Mouse (Mus musculus) midbrain, embryonic 11.5 days (tissue): ENCODE data around the gene F2. TPM values are rescaled to one million over a fixed set of nuclear protein-coding genes. Genes with fewer than 3 reads are reported as not detected.

Experiments
- ATAC-seq: fragments of 200-750 bp; cut with Nextera tagmentation; 2 replicates; pipeline ENCODE4 v1.8.0; 2017; ENCODE audit warnings: moderate TSS enrichment, moderate library complexity; ENCODE audit not compliant: low FRiP score
- DNase-seq: peaks from one replicate; pipeline ENCODE4 v3.0.0; 2015; ENCODE audit warnings: low spot score; ENCODE audit errors: missing footprints
- H3K27ac ChIP-seq: fragments of 300-500 bp; sonication (generic); 2 replicates; pipeline ENCODE4 v1.5.1; 2014; ENCODE audit warnings: low read depth, low read length
- H3K27me3 ChIP-seq: fragments of 300-500 bp; sonication (generic); 2 replicates; pipeline ENCODE4 v1.6.1; 2014; ENCODE audit warnings: mild to moderate bottlenecking, low read length, moderate library complexity, mixed read lengths; ENCODE audit not compliant: control insufficient read depth, insufficient read depth
- H3K36me3 ChIP-seq: fragments of 300-500 bp; sonication (generic); 2 replicates; pipeline ENCODE4 v1.6.1; 2014; ENCODE audit warnings: mild to moderate bottlenecking, low read length, moderate library complexity, mixed read lengths; ENCODE audit not compliant: control insufficient read depth, insufficient read depth
- H3K4me1 ChIP-seq: fragments of 300-500 bp; sonication (generic); 2 replicates; pipeline ENCODE4 v1.6.1; 2014; ENCODE audit warnings: low read length; ENCODE audit not compliant: control insufficient read depth, insufficient read depth
- H3K4me2 ChIP-seq: fragments of 300-500 bp; sonication (generic); 2 replicates; pipeline ENCODE4 v1.6.1; 2014; ENCODE audit warnings: mild to moderate bottlenecking, moderate library complexity
- H3K4me3 ChIP-seq: fragments of 300-500 bp; sonication (generic); 2 replicates; pipeline ENCODE4 v1.5.1; 2014; ENCODE audit warnings: low read depth, low read length
- H3K9ac ChIP-seq: fragments of 300-500 bp; sonication (generic); 2 replicates; pipeline ENCODE4 v1.6.1; 2014; ENCODE audit warnings: low read length
- H3K9me3 ChIP-seq: fragments of 300-500 bp; sonication (generic); 2 replicates; pipeline ENCODE4 v1.6.1; 2016; ENCODE audit warnings: low read length; ENCODE audit not compliant: control insufficient read depth
- WGBS: fragments of 180-500 bp; shearing (Covaris S2); extraction: QIAGEN DNeasy Blood & Tissue Kit; methylation state at CpG from one replicate; pipeline ENCODE4 v1.1.7; 2014; 5-methylcytosine and 5-hydroxymethylcytosine counted together
- polyA plus RNA-seq: library from polyadenylated mRNA; unstranded; fragments of >200 nt; fragmentation: Nextera tagmentation; extraction: Ambion mirVana; gene quantifications from 2 replicates; pipeline ENCODE4 v1.2.1, GENCODE M21; 2014

The F2 gene
- polyA plus RNA-seq, 1 experiment from 2014 or later, result 0.07 TPM

- Histone ChIP-seq H3K27me3 (no peaks in the 10 kb centered on the region), H3K4me2 (no peak overlapping the region), H3K9me3 (no peaks in the 10 kb centered on the region), H3K4me1 (no peaks in the 10 kb centered on the region), H3K36me3 (no peaks in the 10 kb centered on the region), H3K4me3 (no peak overlapping the region), H3K9ac (no peak overlapping the region), H3K27ac (no peak overlapping the region)
- DNase-seq (peak; percentile 19), ATAC-seq (no peak)
- 82% methylated on average over 6 of the region's 6 CpGs for WGBS
Observed at GRCm38 (mm10) chr2:91638931-91639330, 2.7 kb upstream of the F2 start.

DNA sequence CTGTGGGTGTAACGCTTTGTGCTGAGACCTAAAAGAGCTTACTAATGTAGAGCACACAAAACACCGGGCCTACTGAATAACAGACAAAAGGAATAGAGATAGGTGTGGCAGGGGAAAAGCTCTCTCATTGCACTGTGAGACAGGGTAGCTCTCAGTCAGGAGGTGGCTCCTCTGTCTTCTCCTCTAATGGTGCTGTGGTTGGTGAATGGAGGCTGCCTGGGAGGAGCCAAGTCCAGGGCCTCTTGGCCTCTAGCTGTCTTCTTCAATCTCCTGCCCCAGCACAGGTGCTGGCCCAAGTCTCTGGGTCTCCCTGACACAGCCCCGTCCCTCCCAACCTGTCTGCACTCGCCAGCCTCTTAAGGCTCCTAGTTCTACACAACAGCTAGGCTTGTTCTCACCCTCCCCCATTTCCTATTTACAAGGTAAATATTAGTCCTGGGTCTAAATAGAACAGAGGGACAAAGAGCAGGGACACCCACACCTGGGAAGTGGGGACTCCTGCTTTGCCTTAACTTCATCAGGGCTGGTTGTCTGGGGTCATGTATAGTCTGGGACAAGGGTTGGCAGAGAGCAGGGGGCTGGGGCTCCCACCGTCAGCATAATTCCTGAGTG lies 619 bp upstream of the F2 start:
- H3K9me3 ChIP-seq, result no peaks in the 10 kb centered on the region
- no peak overlapping the region for H3K4me3 ChIP-seq
- H3K27me3 ChIP-seq, result no peaks in the 10 kb centered on the region
- H3K9ac ChIP-seq, result no peak overlapping the region
- H3K27ac ChIP-seq, result no peak overlapping the region
- no peaks in the 10 kb centered on the region for H3K36me3 ChIP-seq
- 82% methylated on average over 5 of the region's 5 CpGs for WGBS
- DNase-seq, result peak; percentile 77
- no peaks in the 10 kb centered on the region for H3K4me1 ChIP-seq
- ATAC-seq, result no peak
- no peak overlapping the region for H3K4me2 ChIP-seq

GRCm38 (mm10) chr2:91635486-91635885 lies 728 bp downstream of the F2 start:
- WGBS, result 87% methylated on average over 11 of the region's 11 CpGs
- Histone ChIP-seq H3K9ac (no peak overlapping the region), H3K9me3 (no peaks in the 10 kb centered on the region), H3K4me3 (no peak overlapping the region), H3K4me2 (no peak overlapping the region), H3K27ac (no peak overlapping the region), H3K4me1 (no peaks in the 10 kb centered on the region), H3K36me3 (no peaks in the 10 kb centered on the region), H3K27me3 (no peaks in the 10 kb centered on the region)
- ATAC-seq (no peak), DNase-seq (peak; percentile 67)

- no peak overlapping the region for H3K4me3 ChIP-seq
- 87% methylated on average over 9 of the region's 9 CpGs for WGBS
Observed at GRCm38 (mm10) chr2:91634841-91635240, 1.4 kb downstream of the F2 start.

DNA sequence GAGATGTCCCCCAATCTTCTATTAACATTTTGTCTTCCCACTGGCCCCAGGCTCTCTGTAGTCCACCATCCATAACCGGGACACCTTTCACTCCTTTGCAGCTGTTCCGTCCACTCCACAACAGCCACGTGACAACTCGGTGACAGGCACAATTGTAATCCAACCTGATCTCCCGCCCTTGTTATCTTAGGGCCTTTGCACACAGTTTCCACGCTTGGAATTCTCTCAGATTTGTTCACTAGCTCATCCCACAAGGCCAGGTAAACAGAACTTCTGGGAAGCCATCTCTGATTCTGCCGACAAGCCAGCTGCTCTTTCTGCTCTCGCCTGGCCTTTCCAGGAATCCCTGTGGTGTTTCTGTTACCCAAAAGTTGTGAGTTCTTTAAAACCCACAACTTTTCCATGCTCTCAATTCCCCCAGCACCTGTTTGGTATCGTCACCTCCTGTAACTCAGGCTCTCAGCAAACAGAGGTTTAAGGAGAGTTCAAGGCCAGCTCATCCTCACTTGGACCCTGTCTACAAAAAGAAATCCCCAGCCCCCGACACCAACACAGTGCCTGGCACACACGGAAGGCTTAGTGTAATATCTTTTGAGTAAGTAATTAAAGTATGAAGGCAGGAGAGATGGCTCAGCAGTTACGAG lies 2.8 kb downstream of the F2 start:
- no peak overlapping the region for H3K4me3 ChIP-seq
- H3K4me2 ChIP-seq, result no peak overlapping the region
- H3K36me3 ChIP-seq, result no peaks in the 10 kb centered on the region
- WGBS, result 81% methylated on average over 12 of the region's 12 CpGs
- H3K4me1 ChIP-seq, result no peaks in the 10 kb centered on the region
- no peaks in the 10 kb centered on the region for H3K9me3 ChIP-seq
- no peak overlapping the region for H3K27ac ChIP-seq
- peak; percentile 39 for DNase-seq
- no peak overlapping the region for H3K9ac ChIP-seq
- ATAC-seq, result no peak
- no peaks in the 10 kb centered on the region for H3K27me3 ChIP-seq

More at GRCm38 (mm10) chr2:91634841-91635240, 1.4 kb downstream of the F2 start:
- Histone ChIP-seq H3K9ac (no peak overlapping the region), H3K4me1 (no peaks in the 10 kb centered on the region), H3K4me2 (no peak overlapping the region), H3K9me3 (no peaks in the 10 kb centered on the region), H3K27me3 (no peaks in the 10 kb centered on the region), H3K27ac (no peak overlapping the region), H3K36me3 (no peaks in the 10 kb centered on the region)
- no peak for DNase-seq
- no peak for ATAC-seq

GRCm38 (mm10) chr2:91632316-91632715 lies 3.9 kb downstream of the F2 start:
- DNase-seq, result peak; percentile 44
- no peak overlapping the region for H3K27ac ChIP-seq
- H3K27me3 ChIP-seq, result no peaks in the 10 kb centered on the region
- no peak overlapping the region for H3K9ac ChIP-seq
- no peaks in the 10 kb centered on the region for H3K36me3 ChIP-seq
- H3K4me1 ChIP-seq, result no peaks in the 10 kb centered on the region
- 85% methylated on average over 5 of the region's 5 CpGs for WGBS
- no peak overlapping the region for H3K4me2 ChIP-seq
- H3K4me3 ChIP-seq, result no peak overlapping the region
- H3K9me3 ChIP-seq, result no peaks in the 10 kb centered on the region
- no peak for ATAC-seq

- 83% methylated on average over 5 of the region's 5 CpGs for WGBS
- H3K9ac ChIP-seq, result no peak overlapping the region
Observed at GRCm38 (mm10) chr2:91631826-91632225, 4.4 kb downstream of the F2 start.

DNA sequence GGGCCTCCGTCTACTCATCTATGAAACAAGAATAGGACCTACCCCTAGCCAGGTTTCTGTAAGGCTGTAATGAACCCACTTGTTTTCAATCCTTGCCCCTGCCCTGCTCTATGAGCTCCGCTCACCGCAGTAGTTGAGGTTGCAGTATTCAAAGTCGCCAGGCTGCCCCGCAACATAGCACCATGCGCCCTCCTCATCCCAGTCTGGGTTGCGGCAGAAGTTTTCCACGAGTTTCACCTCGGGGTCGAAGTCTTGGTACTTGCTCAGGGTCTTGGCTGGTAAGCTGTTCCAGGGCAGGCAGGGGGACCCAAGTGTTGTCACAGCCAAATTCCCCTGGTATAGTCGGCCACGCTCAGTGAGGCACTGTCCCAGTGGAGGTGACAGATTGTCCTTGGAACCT lies 5.8 kb downstream of the F2 start:
- no peak overlapping the region for H3K27ac ChIP-seq
- no peak overlapping the region for H3K4me2 ChIP-seq
- no peak for DNase-seq
- H3K36me3 ChIP-seq, result no peaks in the 10 kb centered on the region
- no peak for ATAC-seq
- no peak overlapping the region for H3K9ac ChIP-seq
- no peak overlapping the region for H3K4me3 ChIP-seq
- H3K27me3 ChIP-seq, result no peaks in the 10 kb centered on the region
- no peaks in the 10 kb centered on the region for H3K9me3 ChIP-seq
- no peaks in the 10 kb centered on the region for H3K4me1 ChIP-seq
- WGBS, result 93% methylated on average over 12 of the region's 12 CpGs

More at GRCm38 (mm10) chr2:91631826-91632225, 4.4 kb downstream of the F2 start:
- Histone ChIP-seq H3K9me3 (no peaks in the 10 kb centered on the region), H3K4me2 (no peak overlapping the region), H3K4me3 (no peak overlapping the region), H3K27me3 (no peaks in the 10 kb centered on the region), H3K4me1 (no peaks in the 10 kb centered on the region), H3K36me3 (no peaks in the 10 kb centered on the region), H3K27ac (no peak overlapping the region)
- DNase-seq, result no peak
- ATAC-seq, result no peak

GRCm38 (mm10) chr2:91629682-91630081 lies 6.5 kb downstream of the F2 start:
- 87% methylated on average over 18 of the region's 18 CpGs for WGBS

More at GRCm38 (mm10) chr2:91629682-91630081, 6.5 kb downstream of the F2 start:
- DNase-seq (no peak), ATAC-seq (no peak)
- Histone ChIP-seq H3K4me1 (no peaks in the 10 kb centered on the region), H3K9me3 (no peaks in the 10 kb centered on the region), H3K9ac (no peak overlapping the region), H3K27ac (no peak overlapping the region), H3K4me3 (no peak overlapping the region), H3K36me3 (no peaks in the 10 kb centered on the region), H3K27me3 (no peaks in the 10 kb centered on the region), H3K4me2 (no peak overlapping the region)
